Comparison of ENCODE assay signal across 10 mouse cellular contexts in genomic region chr5:127290461-127291250, GRCm38 (mm10). TPM values are rescaled to one million over a fixed set of nuclear protein-coding genes. Genes with fewer than 3 reads are reported as not detected.
DNase-seq lines count a peak whose midpoint lies in the region; ATAC-seq lines count a peak whose summit lies in the region.
"Had no signal": no experiment of that assay in that cellular context is flagged by ENCODE, and none has a peak within 500 bp of the region (broad histone marks: within the 10 kb centered on the region; RNA-seq: fewer than 3 reads in every experiment).

No protein-coding gene starts in this region.

- H3K36me3 ChIP-seq in hindbrain, embryonic 12.5 days: no peaks in the 10 kb centered on the region
- H3K36me3 ChIP-seq in midbrain, embryonic 16.5 days (ENCODE audit: control insufficient read depth, insufficient read depth, low read length): no peaks in the 10 kb centered on the region
- H3K36me3 ChIP-seq: G1E; liver, embryonic 13.5 days had no signal

- peak; percentile 78 for ATAC-seq in hindbrain, embryonic 12.5 days (ENCODE audit: low FRiP score)
- peak; percentile 66; the same call in 1 of the 2 replicates for ATAC-seq in midbrain, embryonic 16.5 days

- no peaks in the 10 kb centered on the region for H3K27me3 ChIP-seq in hindbrain, embryonic 12.5 days
- no peaks in the 10 kb centered on the region for H3K27me3 ChIP-seq in midbrain, embryonic 16.5 days (ENCODE audit: control insufficient read depth, insufficient read depth, low read depth, low read length)
- H3K27me3 ChIP-seq: liver, embryonic 13.5 days had no signal

- no peak overlapping the region for H3K9ac ChIP-seq in hindbrain, embryonic 12.5 days
- H3K9ac ChIP-seq in midbrain, embryonic 16.5 days (ENCODE audit: low read depth, low read length): peak overlapping the region; percentile 36; the same call in 1 of the 2 replicates
- H3K9ac ChIP-seq: liver, embryonic 13.5 days had no signal

- WGBS in hindbrain, embryonic 12.5 days: 44% methylated on average over 17 of the region's 17 CpGs
- 39% methylated on average over 17 of the region's 17 CpGs for WGBS in midbrain, embryonic 16.5 days

- peaks cover 21% of the 10 kb centered on the region for H3K4me1 ChIP-seq in hindbrain, embryonic 12.5 days
- H3K4me1 ChIP-seq in midbrain, embryonic 16.5 days (ENCODE audit: control insufficient read depth, insufficient read depth, low read length): peaks cover 6% of the 10 kb centered on the region; the same call in 1 of the 2 replicates
- H3K4me1 ChIP-seq: liver, embryonic 13.5 days had no signal

- H3K9me3 ChIP-seq in hindbrain, embryonic 12.5 days (replicated peaks): 0 out of 2 replicates have a peak, but pooled peaks cover 5% of the 10 kb centered on the region
- H3K9me3 ChIP-seq in midbrain, embryonic 16.5 days (replicated peaks; ENCODE audit: control insufficient read depth, low read length, poor library complexity, severe bottlenecking): no peaks in the 10 kb centered on the region; the same call in 1 of the 2 replicates

- H3K4me3 ChIP-seq in hindbrain, embryonic 12.5 days: no peak overlapping the region
- H3K4me3 ChIP-seq in midbrain, embryonic 16.5 days (ENCODE audit: low read depth, low read length): no peak overlapping the region
- H3K4me3 ChIP-seq: liver, embryonic 13.5 days had no signal

- H3K4me2 ChIP-seq in hindbrain, embryonic 12.5 days (replicated peaks): 0 out of 2 replicates have a peak overlapping the region, but pooled peaks have one; percentile 4
- H3K4me2 ChIP-seq in midbrain, embryonic 16.5 days (ENCODE audit: low read length): no peak overlapping the region
- H3K4me2 ChIP-seq: liver, embryonic 13.5 days had no signal

- DNase-seq in kidney, postnatal 10 days: peak; percentile 39
- no peak for DNase-seq in kidney, adult 11 months
- DNase-seq in embryo, embryonic 11 days: peak; percentile 34
- DNase-seq in left cerebral cortex, adult 11 months (ENCODE audit: low spot score): no peak
- DNase-seq in urinary bladder, adult 18-20 months (ENCODE audit: low spot score in 2 of 2): no peak
- DNase-seq in layer of hippocampus, adult 9-10 months (ENCODE audit: low spot score): no peak
- DNase-seq: liver, embryonic 13.5 days had no signal

- H3K27ac ChIP-seq in hindbrain, embryonic 12.5 days: peak overlapping the region; percentile 74
- peak overlapping the region; percentile 56 for H3K27ac ChIP-seq in midbrain, embryonic 16.5 days (ENCODE audit: low read length)
- H3K27ac ChIP-seq: liver, embryonic 13.5 days had no signal

RNA-seq across cellular contexts. Expression of gene Tmem132c, which starts 49.0 kb away (rescaled TPM):
- 30.6 and 33.9 TPM in 2 replicates for polyA plus RNA-seq in hindbrain, embryonic 12.5 days (2016; fragmentation: Nextera tagmentation; extraction: Ambion mirVana)
- polyA plus RNA-seq in midbrain, embryonic 16.5 days (2015; fragmentation: Nextera tagmentation; extraction: Ambion mirVana): 11.8 and 12.7 TPM in 2 replicates
- polyA plus RNA-seq: G1E had no signal

Comparison
In these comparisons a context has a peak if more than half of its experiments do, and no peak if none do; other contexts are left out.
1. DNase-seq: peak in kidney, postnatal 10 days (single experiment) and embryo, embryonic 11 days (single experiment); none in kidney, adult 11 months (single experiment), left cerebral cortex, adult 11 months (single experiment), urinary bladder, adult 18-20 months (0 of 2) and layer of hippocampus, adult 9-10 months (single experiment).